Mouse (Mus musculus) liver, adult 2 months (tissue): ENCODE data around the gene Rp9.

Experiments used
- CTCF ChIP-seq: fragments of 200-500 bp; IDR thresholded peaks from 2 replicates; pipeline ENCODE4 v1.5.1; 2011; ENCODE audit warnings: low read depth, low read length, control low read depth
- POLR2A ChIP-seq: fragments of 200-500 bp; IDR thresholded peaks from 2 replicates; pipeline ENCODE4 v1.6.1; 2011; ENCODE audit warnings: low read length, control low read depth; ENCODE audit not compliant: insufficient read depth; ENCODE audit errors: extremely low read depth

DNA sequence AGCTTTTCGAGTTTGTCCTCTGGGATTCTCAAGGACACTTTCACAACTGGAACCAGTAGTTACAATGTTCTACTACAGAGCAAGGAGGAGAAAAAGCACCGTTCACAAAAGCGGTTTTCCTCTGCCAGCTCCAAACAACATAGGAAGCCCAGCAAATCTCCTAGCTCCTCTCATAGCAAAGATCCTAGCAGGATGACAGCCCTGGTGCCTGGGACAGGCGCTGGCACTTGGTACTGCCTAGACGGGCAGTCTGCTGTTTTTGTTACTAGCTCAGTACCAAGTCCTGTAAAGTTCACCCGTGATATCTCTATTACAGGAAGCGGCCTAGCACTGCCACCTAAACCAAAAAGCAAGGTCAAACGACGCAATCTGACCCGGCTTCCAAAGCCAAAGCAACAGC, 45.3 kb downstream of the Rp9 start:
- TF ChIP-seq POLR2A (no peak), CTCF (no peak)
